20 mouse cellular contexts compared by ENCODE assay signal in the genomic region with DNA sequence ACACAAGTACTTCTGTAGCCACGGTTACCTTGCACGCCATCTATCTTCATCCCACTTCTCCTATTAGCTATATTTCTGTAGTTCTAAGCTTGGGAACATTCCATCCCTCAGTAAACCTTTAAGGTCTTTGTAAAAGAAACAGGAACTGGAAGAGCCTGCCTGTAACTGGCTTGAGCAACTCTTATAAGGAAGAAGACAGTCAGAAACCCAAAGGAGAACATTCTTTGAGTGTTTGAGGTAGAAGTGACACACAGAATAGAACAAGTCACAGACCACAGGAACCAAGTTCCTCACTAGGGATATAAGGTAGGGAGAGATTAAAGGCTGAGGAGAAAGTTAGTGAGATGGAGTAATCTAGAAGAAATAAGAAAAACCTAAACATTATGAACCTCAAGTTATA. TPM values are rescaled to one million over a fixed set of nuclear protein-coding genes. Genes with fewer than 3 reads are reported as not detected.
DNase-seq lines count a peak whose midpoint lies in the region; ATAC-seq and TF ChIP-seq lines count a peak whose summit lies in the region.
"Had no signal": no experiment of that assay in that cellular context is flagged by ENCODE, and none has a peak within 500 bp of the region (broad histone marks: within the 10 kb centered on the region; RNA-seq: fewer than 3 reads in every experiment).

No protein-coding gene starts in this region.

- H3K4me1 ChIP-seq in liver, embryonic 15.5 days (replicated peaks), result peaks cover 44% of the 10 kb centered on the region
- H3K4me1 ChIP-seq in liver, embryonic 11.5 days (replicated peaks; ENCODE audit: control insufficient read depth, insufficient read depth, low read length), result peaks cover 2% of the 10 kb centered on the region; the same call in 1 of the 2 replicates
- peaks cover 58% of the 10 kb centered on the region for H3K4me1 ChIP-seq in bone marrow macrophage, adult 2 months (ENCODE audit: control insufficient read depth, insufficient read depth, low read length)

- H3K27me3 ChIP-seq in liver, embryonic 15.5 days, result no peaks in the 10 kb centered on the region
- no peaks in the 10 kb centered on the region for H3K27me3 ChIP-seq in liver, embryonic 11.5 days (replicated peaks; ENCODE audit: control insufficient read depth, insufficient read depth, low read length)
- H3K27me3 ChIP-seq: forebrain, embryonic 15.5 days; liver, embryonic 13.5 days had no signal

- H3K9me3 ChIP-seq in liver, embryonic 15.5 days (replicated peaks), result no peaks in the 10 kb centered on the region
- H3K9me3 ChIP-seq in liver, embryonic 11.5 days (ENCODE audit: control insufficient read depth, low read length), result no peaks in the 10 kb centered on the region
- H3K9me3 ChIP-seq: forebrain, embryonic 15.5 days; liver, embryonic 13.5 days had no signal

- ATAC-seq in liver, embryonic 15.5 days (ENCODE audit: insufficient read depth), result no peak
- no peak for ATAC-seq in liver, embryonic 11.5 days (replicated peaks; ENCODE audit: low FRiP score)
- peak; percentile 77 for ATAC-seq in monocyte, adult 5-6 weeks (replicated peaks; ENCODE audit: insufficient number of reproducible peaks, low FRiP score, low TSS enrichment, poor library complexity, severe bottlenecking)
- ATAC-seq: forebrain, embryonic 15.5 days had no signal

- 54% methylated on average over 2 of the region's 2 CpGs for WGBS in liver, embryonic 15.5 days (ENCODE audit: insufficient replicate concordance)
- WGBS in liver, embryonic 11.5 days, result 69% methylated on average over 2 of the region's 2 CpGs

- H3K4me2 ChIP-seq in liver, embryonic 15.5 days, result no peak overlapping the region
- no peak overlapping the region for H3K4me2 ChIP-seq in liver, embryonic 11.5 days
- H3K4me2 ChIP-seq: forebrain, embryonic 15.5 days; hindbrain, embryonic 14.5 days; liver, embryonic 13.5 days had no signal

- H3K4me3 ChIP-seq in liver, embryonic 15.5 days (replicated peaks), result no peak overlapping the region
- no peak overlapping the region for H3K4me3 ChIP-seq in liver, embryonic 11.5 days (ENCODE audit: low read depth, low read length)
- no peak overlapping the region for H3K4me3 ChIP-seq in bone marrow macrophage, adult 2 months (ENCODE audit: insufficient read depth, low read length)
- H3K4me3 ChIP-seq: forebrain, embryonic 15.5 days; heart, adult 2 months; liver, embryonic 13.5 days had no signal

- no peak for TF ChIP-seq POLR2A in bone marrow macrophage, adult 2 months (IDR thresholded peaks at IDR 0.05; ENCODE audit: borderline replicate concordance, low read depth, low read length)

- H3K9ac ChIP-seq in liver, embryonic 15.5 days, result no peak overlapping the region
- no peak overlapping the region for H3K9ac ChIP-seq in liver, embryonic 11.5 days (ENCODE audit: low read depth, low read length)
- H3K9ac ChIP-seq: forebrain, embryonic 15.5 days; hindbrain, embryonic 14.5 days; liver, embryonic 13.5 days had no signal

- TF ChIP-seq CTCF in bone marrow macrophage, adult 2 months (IDR thresholded peaks at IDR 0.05; ENCODE audit: low read depth, low read length), result no peak

- H3K36me3 ChIP-seq in liver, embryonic 15.5 days (replicated peaks), result 0 out of 2 replicates have a peak, but pooled peaks cover 2% of the 10 kb centered on the region
- H3K36me3 ChIP-seq in liver, embryonic 11.5 days (ENCODE audit: control insufficient read depth, insufficient read depth, low read length), result no peaks in the 10 kb centered on the region
- H3K36me3 ChIP-seq: forebrain, embryonic 15.5 days had no signal

- 0 out of 2 replicates have a peak overlapping the region, but pooled peaks have one; percentile 4 for H3K27ac ChIP-seq in liver, embryonic 15.5 days (replicated peaks)
- no peak overlapping the region for H3K27ac ChIP-seq in liver, embryonic 11.5 days (ENCODE audit: low read depth, low read length)
- peak overlapping the region; percentile 15 for H3K27ac ChIP-seq in bone marrow macrophage, adult 2 months (ENCODE audit: insufficient read depth, low read depth, low read length)
- H3K27ac ChIP-seq: forebrain, embryonic 15.5 days; heart, adult 2 months; hindbrain, embryonic 14.5 days; liver, embryonic 13.5 days; macrophage had no signal

- DNase-seq in liver, embryonic 11.5 days (ENCODE audit: low spot score), result no peak
- peak; percentile 55 for DNase-seq in 416B (ENCODE audit: low read depth)
- no peak for DNase-seq in adrenal gland, postnatal 36 days
- no peak for DNase-seq in frontal cortex, postnatal 25 days (ENCODE audit: low spot score in 2 of 2)
- no peak for DNase-seq in left cerebral cortex, adult 18-20 months (ENCODE audit: low spot score in 2 of 2)
- DNase-seq: adrenal gland, adult 2 months; cerebellum, adult 11-12 months; cerebellum, postnatal 36 days; heart, adult 2 months; layer of hippocampus, postnatal 36 days; left cerebral cortex, postnatal 4 days; liver, embryonic 13.5 days; midbrain, embryonic 14.5 days; thymus, adult 18-20 months had no signal

RNA-seq across cellular contexts. Expression of gene Rheb, which starts 15.3 kb away (rescaled TPM):
- polyA plus RNA-seq in liver, embryonic 15.5 days (2015; fragmentation: Nextera tagmentation; extraction: Ambion mirVana), result 68.4 and 72.0 TPM in 2 replicates
- polyA plus RNA-seq in liver, embryonic 11.5 days (2014; fragmentation: Nextera tagmentation; extraction: Ambion mirVana), result 168 and 169 TPM in 2 replicates
- polyA plus RNA-seq in bone marrow macrophage, adult 2 months (2012; ENCODE audit: insufficient read depth, insufficient read length, missing spikeins), result 96.2 and 97.1 TPM in 2 replicates
- total RNA-seq in monocyte, adult 5-6 weeks (2017), result 87.8 to 119 TPM (median 116 TPM) in 3 replicates
- total RNA-seq in adrenal gland, postnatal 36 days (2021), result 10 to 100 TPM; 80.8 to 88.1 TPM
- total RNA-seq in left cerebral cortex, adult 18-20 months (2021), result 100 to 1,000 TPM; 130 to 134 TPM
